Mouse (Mus musculus) T-helper 1 cell (primary cell): ENCODE results near the gene Hilpda.

Experiments used
- in situ Hi-C: fragments of 300-600 bp; cut with MboI, MseI; formaldehyde crosslinking; loops from one replicate; pipeline ENCODE4 v1.15.1; 2025; ENCODE audit warnings: high pct_unique_total_duplicates

Hilpda gene

GRCm38 (mm10) chr6:29270961-29271360, 1.3 kb upstream of the Hilpda start:
- in situ Hi-C loops = no loop called here

- in situ Hi-C loops = loop anchor here (5.0 kb wide), 1 partner anchor 39 kb away; no protein-coding TSS in a partner anchor
Observed at GRCm38 (mm10) chr6:29276746-29277145, 4.5 kb downstream of the Hilpda start.

- in situ Hi-C loops = loop anchor here (5.0 kb wide), 1 partner anchor 41 kb away; no protein-coding TSS in a partner anchor
Observed at GRCm38 (mm10) chr6:29278513-29279267, 6.4 kb downstream of the Hilpda start.

- in situ Hi-C loops = loop anchor here (5.0 kb wide), 1 partner anchor 42 kb away; no protein-coding TSS in a partner anchor
Observed at GRCm38 (mm10) chr6:29279293-29279692, 7.0 kb downstream of the Hilpda start, which contains the start of gene Fam71f2. Gene Fam71f2, plus strand, starts transcription at chr6:29279593.

GRCm38 (mm10) chr6:29280671-29281070, 8.4 kb downstream of the Hilpda start:
- in situ Hi-C loops = no loop called here

GRCm38 (mm10) chr6:29286870-29287269, 14.6 kb downstream of the Hilpda start:
- in situ Hi-C loops = no loop called here

- in situ Hi-C loops = no loop called here
Observed at GRCm38 (mm10) chr6:29287481-29287880, 15.2 kb downstream of the Hilpda start.

GRCm38 (mm10) chr6:29287944-29288343, 15.7 kb downstream of the Hilpda start:
- in situ Hi-C loops = no loop called here

- in situ Hi-C loops = no loop called here
Observed at GRCm38 (mm10) chr6:29288651-29289050, 16.4 kb downstream of the Hilpda start.

GRCm38 (mm10) chr6:29299112-29299511, 26.8 kb downstream of the Hilpda start:
- in situ Hi-C loops = no loop called here

- in situ Hi-C loops = no loop called here
Observed at GRCm38 (mm10) chr6:29303251-29303650, 31.0 kb downstream of the Hilpda start.

- in situ Hi-C loops = no loop called here
Observed at GRCm38 (mm10) chr6:29303726-29304125, 31.4 kb downstream of the Hilpda start.

- in situ Hi-C loops = no loop called here
Observed at GRCm38 (mm10) chr6:29305462-29305861, 33.2 kb downstream of the Hilpda start.

- in situ Hi-C loops = no loop called here
Observed at GRCm38 (mm10) chr6:29308846-29309605, 36.7 kb downstream of the Hilpda start.

- in situ Hi-C loops = no loop called here
Observed at GRCm38 (mm10) chr6:29313690-29314202, 41.5 kb downstream of the Hilpda start.

GRCm38 (mm10) chr6:29317286-29317685, 45.0 kb downstream of the Hilpda start:
- in situ Hi-C loops = no loop called here

GRCm38 (mm10) chr6:29317941-29318340, 45.7 kb downstream of the Hilpda start:
- in situ Hi-C loops = no loop called here

- in situ Hi-C loops = no loop called here
Observed at GRCm38 (mm10) chr6:29318879-29319278, 46.6 kb downstream of the Hilpda start, which contains the start of gene Fam71f1. Gene Fam71f1, plus strand, starts transcription at chr6:29319140.

- in situ Hi-C loops = no loop called here
Observed at GRCm38 (mm10) chr6:29321586-29321985, 49.3 kb downstream of the Hilpda start.

- in situ Hi-C loops = no loop called here
Observed at GRCm38 (mm10) chr6:29322147-29322546, 49.9 kb downstream of the Hilpda start.

- in situ Hi-C loops = no loop called here
Observed at GRCm38 (mm10) chr6:29322735-29323134, 50.4 kb downstream of the Hilpda start.
